Mouse (Mus musculus) retina, postnatal 1 day (tissue): ENCODE measurements around the gene Slc5a10.
A peak's percentile ranks its signal among the peaks of the same experiment; 100 is the strongest.

ENCODE experiments used
- DNase-seq: peaks from one replicate; pipeline ENCODE4 v3.0.0-alpha.2; 2012

Slc5a10 gene

GRCm38 (mm10) chr11:61720636-61721035 is at the start of gene Slc5a10:
Gene Slc5a10, minus strand, starts transcription at chr11:61720826.
- DNase-seq, result no peak

- peak; percentile 98 for DNase-seq
Observed at GRCm38 (mm10) chr11:61761584-61762407, 41.2 kb upstream of the Slc5a10 start, which contains the start of gene Prpsap2. Gene Prpsap2, minus strand, starts transcription at chr11:61762088.

- DNase-seq, result peak; percentile 22
Observed at GRCm38 (mm10) chr11:61760518-61760917, 39.9 kb upstream of the Slc5a10 start.

DNA sequence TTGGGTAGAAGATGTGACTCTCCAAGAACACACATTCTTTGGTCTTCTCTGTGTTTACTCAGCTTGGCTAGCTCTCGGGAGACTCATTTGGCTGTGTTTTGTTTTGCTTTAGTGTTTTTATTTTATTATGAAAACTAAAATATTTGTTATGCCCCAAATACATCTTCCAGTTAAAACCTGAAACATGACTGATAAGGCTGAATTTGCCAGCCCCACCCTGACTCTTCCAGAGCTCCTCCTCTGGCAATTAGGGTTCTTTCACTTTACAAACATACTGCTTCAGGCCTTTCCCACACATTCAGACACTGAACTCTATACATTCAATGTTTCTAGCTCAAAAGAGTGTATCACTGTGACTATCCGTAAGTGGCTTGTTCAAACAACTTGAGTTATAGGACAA is 36.5 kb upstream of the Slc5a10 start:
- no peak for DNase-seq

DNA sequence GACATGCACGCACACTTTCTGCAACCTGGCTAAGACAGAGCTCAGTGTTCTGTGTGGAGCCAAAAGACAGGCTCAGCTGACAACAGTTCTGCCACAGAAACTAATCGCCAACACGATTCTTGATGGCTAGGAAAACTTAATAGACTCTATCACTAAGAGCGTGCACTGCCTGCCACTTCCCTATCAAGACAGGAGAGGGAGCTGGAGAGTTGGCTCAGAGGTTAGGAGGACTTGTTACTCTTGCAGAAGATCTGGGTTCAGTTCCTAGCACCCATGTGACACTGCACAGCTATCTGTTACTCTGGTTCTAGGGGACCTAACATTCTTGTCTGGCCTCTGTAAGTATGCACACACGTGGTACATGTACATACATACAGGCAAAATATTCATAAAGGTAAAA is 31.0 kb upstream of the Slc5a10 start:
- peak; percentile 23 for DNase-seq

DNA sequence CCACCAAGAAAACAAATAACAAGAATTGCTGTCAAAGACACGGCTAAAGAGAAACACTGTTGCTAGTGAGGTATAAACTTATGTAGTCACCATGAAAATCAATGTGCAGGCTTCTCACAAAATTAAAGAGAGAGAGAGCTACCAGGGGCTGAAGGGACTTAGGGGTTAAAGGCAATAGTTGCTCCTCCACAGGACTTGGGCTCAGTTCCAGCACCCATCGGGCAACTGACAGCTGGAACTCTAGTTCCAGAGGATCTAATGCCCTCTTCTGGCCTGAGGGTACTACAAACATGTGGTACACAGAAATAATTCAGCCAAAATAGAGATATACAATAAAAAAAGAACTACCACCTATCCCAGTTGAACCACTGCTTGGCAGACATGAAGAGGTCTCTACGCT is 26.5 kb upstream of the Slc5a10 start:
- no peak for DNase-seq

GRCm38 (mm10) chr11:61745781-61746180 is 25.2 kb upstream of the Slc5a10 start:
- no peak for DNase-seq

GRCm38 (mm10) chr11:61744460-61744859 is 23.8 kb upstream of the Slc5a10 start:
- DNase-seq, result no peak

DNA sequence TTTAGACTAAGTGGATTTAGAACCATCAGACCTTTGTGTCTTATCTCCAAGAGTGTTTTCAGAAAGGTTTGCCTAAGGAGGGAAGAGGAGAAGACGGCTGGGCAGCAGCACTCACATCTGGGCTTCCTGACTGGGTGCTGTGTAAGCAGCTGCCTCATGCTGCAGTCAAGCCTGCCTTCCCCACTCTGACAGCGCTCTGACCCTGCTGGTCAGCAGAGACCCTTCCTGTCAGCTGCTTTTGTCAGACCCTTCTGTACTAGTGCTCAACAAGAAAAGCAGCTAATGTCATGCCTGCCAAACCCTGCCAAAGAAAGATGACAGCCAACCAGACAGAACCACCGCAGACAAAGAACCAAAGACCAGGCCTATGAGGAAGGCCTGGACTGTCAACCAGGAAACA is 23.1 kb upstream of the Slc5a10 start:
- DNase-seq, result no peak

GRCm38 (mm10) chr11:61740500-61740899 is 19.9 kb upstream of the Slc5a10 start:
- no peak for DNase-seq

DNA sequence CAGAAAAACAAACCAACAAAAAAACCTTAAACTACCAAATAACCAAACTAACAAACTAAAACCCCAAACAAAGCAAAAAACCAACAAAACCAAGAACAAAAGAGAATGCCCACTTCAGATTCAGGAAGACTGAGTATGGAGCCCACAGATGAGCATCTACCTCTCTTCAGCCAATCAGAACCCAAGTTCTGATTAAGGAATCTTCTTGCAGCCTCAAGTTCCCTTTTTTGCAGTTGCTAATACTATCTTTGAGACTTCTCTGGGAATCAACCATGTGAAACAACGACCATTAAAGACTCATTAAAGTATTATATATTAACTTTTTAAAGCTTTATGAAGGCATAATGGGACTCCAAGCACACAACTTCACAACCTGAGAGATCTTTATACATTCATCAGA is 16.7 kb upstream of the Slc5a10 start:
- DNase-seq, result no peak

GRCm38 (mm10) chr11:61732672-61733071 is 12.0 kb upstream of the Slc5a10 start:
- no peak for DNase-seq

GRCm38 (mm10) chr11:61728037-61728436 is 7.4 kb upstream of the Slc5a10 start:
- DNase-seq, result no peak

GRCm38 (mm10) chr11:61722077-61722476 is 1.5 kb upstream of the Slc5a10 start:
- peak; percentile 27 for DNase-seq

GRCm38 (mm10) chr11:61719826-61720225 is 800 bp downstream of the Slc5a10 start:
- DNase-seq, result no peak

GRCm38 (mm10) chr11:61719387-61719786 is 1.2 kb downstream of the Slc5a10 start:
- no peak for DNase-seq

DNA sequence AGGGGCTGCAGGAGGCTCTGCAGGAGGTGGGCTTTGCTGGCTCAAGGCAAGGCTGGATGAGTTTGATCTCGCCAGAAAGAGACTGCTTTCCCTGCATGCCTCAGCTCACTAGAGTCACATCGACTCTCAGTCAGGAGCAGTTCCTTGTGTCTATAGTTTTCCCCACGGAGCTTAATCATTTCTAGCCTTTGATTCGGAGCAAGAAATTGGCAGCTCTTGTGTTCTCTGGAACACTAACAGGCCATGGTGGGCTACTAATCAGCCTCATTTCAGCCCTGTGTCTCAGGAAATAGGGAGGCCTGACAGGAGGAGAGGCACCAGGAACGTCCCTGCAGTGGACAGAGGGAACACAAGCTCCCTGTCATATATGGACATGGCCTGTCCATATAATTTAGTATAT is 2.6 kb downstream of the Slc5a10 start:
- DNase-seq, result no peak

DNA sequence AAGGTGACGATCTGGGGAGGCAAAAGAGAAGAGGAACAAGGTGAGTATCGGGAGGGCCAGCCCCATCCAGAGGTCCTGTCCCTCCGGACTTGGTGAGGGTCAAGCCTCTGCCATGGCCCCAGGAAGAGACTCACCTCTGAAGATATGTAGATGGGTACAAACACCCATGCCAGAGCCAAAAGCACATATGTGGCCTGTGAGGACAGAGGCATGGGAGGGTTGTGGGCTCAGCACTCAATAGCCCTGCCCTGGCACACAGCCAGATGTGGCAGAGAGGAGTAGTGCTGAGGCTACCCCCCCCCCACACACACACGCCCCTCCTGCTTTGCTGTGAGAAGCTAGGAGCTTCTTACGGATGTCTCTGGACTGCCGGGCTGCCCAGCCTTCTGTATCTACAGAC is 5.5 kb downstream of the Slc5a10 start:
- peak; percentile 20 for DNase-seq

GRCm38 (mm10) chr11:61714346-61715117 is 6.1 kb downstream of the Slc5a10 start:
- DNase-seq, result peak; percentile 88

DNA sequence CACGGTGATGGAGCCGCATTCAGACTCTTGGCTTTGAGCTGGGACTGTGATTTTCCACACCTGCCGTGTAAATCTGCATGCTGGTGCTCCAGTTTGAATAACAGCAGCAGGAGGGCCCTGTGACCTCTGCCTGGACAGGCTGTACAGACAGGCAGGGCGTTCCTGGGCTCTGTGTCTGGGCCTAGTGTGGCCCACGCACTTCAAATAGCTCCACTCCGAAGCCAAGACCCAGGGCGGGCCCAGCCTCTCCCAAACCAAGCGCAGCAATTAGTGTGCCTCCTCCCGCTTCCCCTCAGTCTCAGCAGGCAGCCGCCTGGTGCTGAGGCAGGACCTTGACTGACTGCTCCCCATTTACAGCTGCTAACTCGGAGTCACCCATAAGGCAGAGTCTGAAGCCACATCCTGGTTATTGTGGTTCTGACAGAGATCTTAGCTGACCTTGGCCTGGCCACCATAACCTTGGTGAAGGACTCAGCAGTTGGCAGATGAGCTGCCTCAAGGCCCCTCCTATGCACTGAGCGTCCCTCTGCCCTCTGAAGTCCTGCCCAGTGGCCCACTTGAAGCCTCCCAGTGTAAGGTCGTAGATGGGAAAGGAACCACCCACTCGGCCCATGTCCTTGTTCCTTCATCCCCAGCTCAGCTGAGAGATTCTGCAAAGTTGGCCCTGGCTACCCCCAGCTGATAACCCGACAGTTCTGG is 7.3 kb downstream of the Slc5a10 start:
- DNase-seq, result no peak

DNA sequence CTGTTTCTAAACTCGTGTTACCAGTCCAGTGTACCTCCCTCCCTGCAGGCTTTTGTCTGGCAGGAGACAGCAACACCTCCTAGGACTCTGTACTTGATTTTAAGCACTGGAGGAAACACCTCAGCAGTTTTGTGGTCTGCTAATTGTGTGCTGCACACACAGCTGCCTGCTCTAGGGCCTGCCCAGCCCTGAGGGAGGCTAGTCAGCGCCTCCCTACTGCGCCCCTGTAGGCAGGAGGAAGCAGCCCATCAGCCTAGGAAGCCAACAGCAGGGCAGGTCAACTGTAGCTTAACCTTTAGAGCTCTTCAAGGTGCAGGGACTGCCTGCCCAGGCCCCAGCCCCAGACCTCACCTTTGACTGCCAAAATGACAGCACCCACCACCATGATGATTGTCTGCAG is 11.7 kb downstream of the Slc5a10 start:
- DNase-seq, result no peak

GRCm38 (mm10) chr11:61706232-61706631 is 14.4 kb downstream of the Slc5a10 start:
- DNase-seq, result no peak

DNA sequence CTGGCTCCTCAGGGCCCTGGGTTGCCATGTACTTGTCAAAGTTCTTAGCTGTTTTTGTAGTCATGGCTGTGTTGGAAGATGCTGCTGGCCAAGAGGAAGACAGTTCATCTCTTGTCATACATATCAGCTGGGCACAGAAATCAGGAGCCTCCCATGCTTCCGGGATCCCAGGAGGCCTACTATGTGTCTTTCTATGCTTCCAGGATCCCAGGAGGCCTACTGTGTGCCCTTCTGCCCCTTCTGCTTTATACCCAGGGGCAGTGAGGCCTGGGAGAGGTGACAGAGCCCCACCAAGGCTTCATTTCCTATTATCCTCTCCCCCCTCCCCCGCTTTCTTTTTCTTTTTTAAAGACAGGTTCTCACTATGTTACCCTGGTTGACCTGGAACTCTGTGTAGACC is 15.0 kb downstream of the Slc5a10 start:
- no peak for DNase-seq

- DNase-seq, result no peak
Observed at GRCm38 (mm10) chr11:61702494-61702893, 18.1 kb downstream of the Slc5a10 start.
